Mouse (Mus musculus): Measurements from ENCODE around the gene Cfap61. TPM values are rescaled to one million over a fixed set of nuclear protein-coding genes. Genes with fewer than 3 reads are reported as not detected.
A peak's percentile ranks its signal among the peaks of the same experiment; 100 is the strongest.

Cfap61 gene
- polyA plus RNA-seq, 1 experiment from 2014 or later, result 1.9 TPM

DNA sequence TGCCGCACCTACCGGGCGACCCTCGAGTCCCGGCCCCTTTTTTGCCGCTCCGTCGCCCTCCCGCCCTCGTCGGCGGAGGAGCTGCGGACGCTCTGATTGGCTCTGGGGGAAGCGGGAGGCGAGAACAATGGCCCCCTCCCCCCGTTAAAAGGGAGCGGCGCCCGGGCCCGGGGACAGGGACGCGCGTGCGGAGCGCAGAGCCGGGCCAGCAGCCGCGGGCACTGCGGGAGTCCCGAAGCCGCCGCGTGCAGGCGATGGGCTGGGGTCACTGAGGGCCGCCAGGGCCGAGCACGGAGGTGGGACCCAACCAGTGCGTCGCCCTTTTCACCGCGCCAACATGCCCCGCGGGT, 287.3 kb downstream of the Cfap61 start:
- H3K4me1 ChIP-seq, result peaks cover 71% of the 10 kb centered on the region
- peak; percentile 57 for ATAC-seq (ENCODE audit: low FRiP score, low read depth)
- H3K4me3 ChIP-seq, result peak overlapping the region; percentile 81
- H3K9me3 ChIP-seq, result no peaks in the 10 kb centered on the region
- peak overlapping the region; percentile 98 for H3K27ac ChIP-seq (replicated peaks)
- H3K27me3 ChIP-seq, result peaks cover 62% of the 10 kb centered on the region
- peak overlapping the region; percentile 90 for H3K9ac ChIP-seq (replicated peaks)
- no peaks in the 10 kb centered on the region for H3K36me3 ChIP-seq
- H3K4me2 ChIP-seq (replicated peaks), result peak overlapping the region; percentile 79
- WGBS, result under 1% methylated on average over 35 of the region's 44 CpGs

DNA sequence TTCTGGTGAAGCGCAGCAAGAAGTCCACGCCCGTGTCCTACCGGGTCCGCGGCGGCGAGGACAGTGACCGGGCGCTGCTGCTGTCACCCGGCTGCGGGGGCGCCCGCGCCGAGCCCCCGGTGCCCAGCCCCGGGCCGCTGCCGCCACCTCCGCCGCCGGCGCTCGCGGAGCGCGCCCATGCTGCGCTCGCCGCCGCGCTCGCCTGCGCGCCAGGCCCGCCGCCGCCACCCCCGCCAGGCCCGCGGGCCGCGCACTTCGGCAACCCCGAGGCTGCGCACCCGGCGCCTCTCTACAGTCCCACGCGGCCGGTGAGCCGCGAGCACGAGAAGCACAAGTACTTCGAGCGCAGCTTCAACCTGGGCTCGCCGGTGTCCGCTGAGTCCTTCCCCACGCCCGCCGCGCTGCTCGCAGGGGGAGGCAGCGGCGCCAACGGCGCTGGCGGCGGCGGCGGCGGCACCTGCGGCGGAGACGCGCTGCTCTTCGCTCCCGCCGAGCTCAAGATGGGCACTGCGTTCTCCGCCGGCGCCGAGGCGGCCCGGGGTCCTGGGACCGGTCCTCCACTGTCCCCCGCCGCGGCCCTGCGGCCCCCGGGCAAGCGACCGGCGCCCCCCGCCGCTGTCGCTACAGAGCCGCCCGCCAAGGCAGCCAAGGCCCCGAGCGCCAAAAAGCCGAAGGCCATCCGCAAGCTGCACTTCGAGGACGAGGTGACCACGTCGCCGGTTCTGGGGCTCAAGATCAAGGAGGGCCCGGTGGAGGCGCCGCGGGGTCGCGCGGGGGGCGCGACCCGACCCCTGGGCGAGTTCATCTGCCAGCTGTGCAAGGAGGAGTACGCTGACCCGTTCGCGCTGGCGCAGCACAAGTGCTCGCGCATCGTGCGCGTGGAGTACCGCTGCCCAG, 287.9 kb downstream of the Cfap61 start:
- Histone ChIP-seq H3K27me3 (peaks cover 68% of the 10 kb centered on the region), H3K4me3 (peak overlapping the region; percentile 81), H3K27ac (replicated peaks) (peak overlapping the region; percentile 98), H3K4me2 (replicated peaks) (peak overlapping the region; percentile 79), H3K36me3 (no peaks in the 10 kb centered on the region), H3K9ac (replicated peaks) (peak overlapping the region; percentile 90), H3K4me1 (peaks cover 64% of the 10 kb centered on the region), H3K9me3 (no peaks in the 10 kb centered on the region)
- WGBS, result under 1% methylated on average over 114 of the region's 133 CpGs
- ATAC-seq (ENCODE audit: low FRiP score, low read depth), result peak; percentile 1; the same call in 1 of the 2 replicates

DNA sequence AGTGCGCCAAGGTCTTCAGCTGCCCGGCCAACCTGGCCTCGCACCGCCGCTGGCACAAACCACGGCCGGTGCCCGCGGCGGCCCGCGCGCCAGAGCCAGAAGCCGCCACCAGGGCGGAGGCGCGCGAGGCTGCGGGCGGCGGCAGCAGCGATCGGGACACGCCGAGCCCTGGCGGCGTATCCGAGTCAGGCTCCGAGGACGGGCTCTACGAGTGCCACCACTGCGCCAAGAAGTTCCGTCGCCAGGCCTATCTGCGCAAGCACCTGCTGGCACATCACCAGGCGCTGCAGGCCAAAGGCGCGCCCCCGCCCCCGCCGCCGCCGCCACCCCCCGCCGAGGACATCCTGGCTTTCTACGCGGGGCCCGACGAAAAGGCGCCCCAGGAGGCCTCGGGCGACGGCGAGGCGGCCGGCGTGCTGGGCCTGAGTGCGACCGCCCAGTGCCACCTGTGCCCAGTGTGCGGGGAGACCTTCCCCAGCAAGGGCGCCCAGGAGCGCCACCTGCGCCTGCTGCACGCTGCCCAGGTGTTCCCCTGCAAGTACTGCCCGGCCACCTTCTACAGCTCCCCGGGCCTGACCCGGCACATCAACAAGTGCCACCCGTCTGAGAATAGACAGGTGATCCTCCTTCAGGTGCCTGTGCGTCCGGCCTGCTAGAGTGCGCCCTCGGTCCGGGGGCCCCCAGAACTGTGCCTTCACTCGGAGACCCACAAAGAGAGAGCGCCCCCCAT, 288.8 kb downstream of the Cfap61 start:
- H3K4me1 ChIP-seq, result peaks cover 56% of the 10 kb centered on the region
- peaks cover 72% of the 10 kb centered on the region for H3K27me3 ChIP-seq
- WGBS, result under 1% methylated on average over 72 of the region's 75 CpGs
- no peaks in the 10 kb centered on the region for H3K36me3 ChIP-seq
- H3K9me3 ChIP-seq, result no peaks in the 10 kb centered on the region
- peak overlapping the region; percentile 90 for H3K9ac ChIP-seq (replicated peaks)
- peak overlapping the region; percentile 79 for H3K4me2 ChIP-seq (replicated peaks)
- no peak for ATAC-seq (ENCODE audit: low FRiP score, low read depth)
- H3K27ac ChIP-seq (replicated peaks), result peak overlapping the region; percentile 98
- H3K4me3 ChIP-seq, result peak overlapping the region; percentile 81

DNA sequence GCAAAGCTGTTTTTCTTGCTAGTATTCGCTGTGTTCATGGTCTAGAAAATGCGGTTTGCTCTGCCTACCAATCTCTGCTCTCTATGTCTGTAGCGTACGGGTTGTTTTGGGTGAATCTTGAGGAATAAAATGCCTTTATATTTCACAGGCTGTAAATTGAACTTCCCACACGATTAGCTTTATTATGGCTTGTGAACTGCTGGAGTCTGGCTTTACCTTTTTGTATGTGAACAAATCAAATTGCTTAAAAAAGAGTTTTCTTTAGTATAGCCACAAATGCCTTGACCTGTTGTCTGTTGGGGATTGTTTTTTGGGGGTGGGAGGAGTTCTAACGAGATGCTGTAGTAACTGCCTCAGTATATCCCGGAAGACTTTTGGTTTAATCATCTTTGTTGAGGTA, 289.6 kb downstream of the Cfap61 start:
- peak overlapping the region; percentile 98 for H3K27ac ChIP-seq (replicated peaks)
- H3K4me1 ChIP-seq, result peaks cover 48% of the 10 kb centered on the region

DNA sequence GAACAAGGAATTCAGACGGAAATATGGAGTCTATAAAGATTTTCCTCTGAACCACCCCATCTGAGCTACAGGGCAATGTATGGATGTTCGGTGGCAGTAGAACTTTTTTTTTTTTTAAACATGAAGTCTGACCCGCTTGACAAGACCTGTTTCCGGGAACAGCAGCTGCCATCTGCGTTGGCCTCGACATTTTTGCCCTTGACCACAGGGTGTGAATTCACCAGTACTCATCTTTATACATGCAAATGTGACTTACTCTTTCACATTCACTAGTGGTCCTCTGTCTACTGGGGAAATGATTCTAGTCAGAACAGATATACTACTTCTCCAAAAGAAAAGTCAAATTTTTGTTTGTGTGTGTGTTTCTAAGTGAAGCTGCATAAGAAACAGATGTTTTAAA, 291.2 kb downstream of the Cfap61 start:
- no peak overlapping the region for H3K27ac ChIP-seq (replicated peaks)

More for the DNA sequence above, 289.6 kb downstream of the Cfap61 start:
- no peaks in the 10 kb centered on the region for H3K9me3 ChIP-seq
- peak overlapping the region; percentile 79 for H3K4me2 ChIP-seq (replicated peaks)
- no peak for ATAC-seq (ENCODE audit: low FRiP score, low read depth)
- peak overlapping the region; percentile 81 for H3K4me3 ChIP-seq
- no peaks in the 10 kb centered on the region for H3K36me3 ChIP-seq
- H3K27me3 ChIP-seq, result peaks cover 72% of the 10 kb centered on the region
- peak overlapping the region; percentile 90 for H3K9ac ChIP-seq (replicated peaks)
- WGBS, result 11% methylated on average over 7 of the region's 7 CpGs

DNA sequence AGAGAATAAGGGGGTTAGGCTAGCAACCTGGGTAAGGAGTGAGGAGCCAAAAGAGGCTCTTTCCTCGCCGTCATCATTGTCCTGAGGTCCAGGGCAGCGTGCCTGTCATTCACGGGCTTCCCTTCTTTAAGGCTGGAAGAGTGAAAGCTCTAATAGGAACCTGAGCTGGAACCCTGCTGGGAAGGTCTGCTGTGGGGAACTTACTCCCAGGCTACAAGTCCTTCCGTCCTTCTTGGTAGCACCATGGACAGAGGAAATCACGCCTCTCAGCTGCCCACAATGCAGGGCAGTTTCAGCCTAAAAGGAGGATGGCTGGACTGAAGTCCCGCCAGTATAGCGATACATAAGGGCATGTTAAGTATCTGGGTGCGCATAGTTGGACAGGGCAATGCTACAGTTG, 291.9 kb downstream of the Cfap61 start:
- Histone ChIP-seq H3K36me3 (no peaks in the 10 kb centered on the region), H3K27me3 (peaks cover 67% of the 10 kb centered on the region), H3K4me2 (replicated peaks) (no peak overlapping the region; the same call in 1 of the 2 replicates), H3K4me3 (no peak overlapping the region), H3K4me1 (peaks cover 29% of the 10 kb centered on the region), H3K9me3 (no peaks in the 10 kb centered on the region), H3K9ac (replicated peaks) (no peak overlapping the region), H3K27ac (replicated peaks) (no peak overlapping the region)
- no peak for ATAC-seq (ENCODE audit: low FRiP score, low read depth)
- 2% methylated on average over 9 of the region's 9 CpGs for WGBS

More for the DNA sequence above, 291.2 kb downstream of the Cfap61 start:
- no peaks in the 10 kb centered on the region for H3K36me3 ChIP-seq
- peak overlapping the region; percentile 30 for H3K4me3 ChIP-seq
- peaks cover 71% of the 10 kb centered on the region for H3K27me3 ChIP-seq
- peak overlapping the region; percentile 79 for H3K4me2 ChIP-seq (replicated peaks)
- no peaks in the 10 kb centered on the region for H3K9me3 ChIP-seq
- ATAC-seq (ENCODE audit: low FRiP score, low read depth), result no peak
- H3K4me1 ChIP-seq, result peaks cover 36% of the 10 kb centered on the region
- 3% methylated on average over 6 of the region's 6 CpGs for WGBS
- no peak overlapping the region for H3K9ac ChIP-seq (replicated peaks)

DNA sequence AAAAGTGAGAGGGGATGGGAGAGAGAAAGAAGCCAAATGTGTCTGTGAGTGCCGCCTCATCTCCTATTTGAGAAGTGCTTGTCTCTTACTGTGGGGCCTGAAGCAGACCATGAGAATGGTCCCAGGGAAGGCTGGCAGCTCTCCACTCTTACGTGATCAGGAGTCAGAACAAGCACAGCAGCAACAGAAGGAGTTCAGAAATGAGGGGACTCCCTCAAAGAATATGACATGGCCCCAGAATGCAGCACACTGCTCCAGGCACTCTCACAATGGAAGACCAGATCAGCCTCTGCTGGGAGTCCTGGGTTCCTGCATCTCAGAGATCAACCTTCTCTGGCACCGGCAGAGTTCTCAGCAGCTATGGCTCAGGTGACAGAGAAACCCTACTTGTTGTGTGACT, 293.1 kb downstream of the Cfap61 start:
- Histone ChIP-seq H3K4me3 (no peak overlapping the region), H3K9ac (replicated peaks) (no peak overlapping the region), H3K27ac (replicated peaks) (no peak overlapping the region), H3K4me1 (peaks cover 28% of the 10 kb centered on the region), H3K36me3 (no peaks in the 10 kb centered on the region), H3K9me3 (no peaks in the 10 kb centered on the region), H3K27me3 (peaks cover 63% of the 10 kb centered on the region), H3K4me2 (replicated peaks) (no peak overlapping the region)
- 59% methylated on average over 3 of the region's 3 CpGs for WGBS
- ATAC-seq (ENCODE audit: low FRiP score, low read depth), result no peak

DNA sequence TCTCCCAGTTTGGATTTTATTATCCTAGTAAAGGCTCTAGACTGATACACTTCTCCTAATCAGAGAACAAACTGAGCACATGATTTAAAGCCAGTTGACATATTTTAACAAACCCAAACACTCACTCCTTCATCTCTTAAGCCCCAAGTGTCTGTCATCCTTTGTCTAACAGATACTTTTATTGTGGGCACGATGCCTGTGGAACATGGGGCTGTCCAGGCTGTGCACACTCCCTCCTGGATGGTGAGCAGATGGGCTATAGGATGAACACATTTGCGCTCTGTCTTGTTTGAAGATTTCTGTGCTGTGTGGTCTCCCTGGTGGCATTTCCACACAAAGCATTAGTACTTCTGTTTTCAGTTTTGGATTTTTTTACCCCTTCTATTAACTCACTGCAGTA, 293.9 kb downstream of the Cfap61 start:
- no peaks in the 10 kb centered on the region for H3K36me3 ChIP-seq
- H3K4me2 ChIP-seq (replicated peaks), result no peak overlapping the region

DNA sequence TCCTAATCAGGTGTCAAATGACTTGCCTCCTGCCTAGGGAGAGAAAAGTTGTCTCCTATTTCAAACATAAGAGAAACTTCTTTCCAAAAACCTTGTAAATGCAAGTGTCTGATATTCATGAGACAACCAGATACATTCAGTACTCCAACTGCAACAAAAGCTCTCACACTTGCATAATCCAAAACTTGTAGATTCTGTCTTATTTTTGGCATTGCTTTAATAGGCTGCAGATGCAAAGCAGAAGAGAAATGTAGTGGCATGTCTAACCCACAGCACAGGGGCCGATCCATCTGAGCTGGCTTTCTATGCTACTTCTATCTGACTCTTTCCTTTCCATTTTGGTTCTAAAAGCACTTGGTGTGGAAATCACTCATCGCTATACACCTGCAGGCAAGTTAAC, 296.9 kb downstream of the Cfap61 start:
- Histone ChIP-seq H3K36me3 (no peaks in the 10 kb centered on the region), H3K4me1 (peaks cover 3% of the 10 kb centered on the region; the same call in 1 of the 2 replicates), H3K4me3 (no peak overlapping the region), H3K9me3 (no peaks in the 10 kb centered on the region), H3K27ac (replicated peaks) (no peak overlapping the region), H3K9ac (replicated peaks) (no peak overlapping the region), H3K27me3 (peaks cover 34% of the 10 kb centered on the region), H3K4me2 (replicated peaks) (no peak overlapping the region)
- no peak for ATAC-seq (ENCODE audit: low FRiP score, low read depth)
- 95% methylated on average over 2 of the region's 2 CpGs for WGBS

More for the DNA sequence above, 293.9 kb downstream of the Cfap61 start:
- no peak overlapping the region for H3K27ac ChIP-seq (replicated peaks)
- no peak overlapping the region for H3K9ac ChIP-seq (replicated peaks)
- 62% methylated on average over 2 of the region's 2 CpGs for WGBS
- H3K4me1 ChIP-seq, result peaks cover 26% of the 10 kb centered on the region
- no peak for ATAC-seq (ENCODE audit: low FRiP score, low read depth)
- no peak overlapping the region for H3K4me3 ChIP-seq
- H3K9me3 ChIP-seq, result no peaks in the 10 kb centered on the region
- peaks cover 55% of the 10 kb centered on the region for H3K27me3 ChIP-seq

DNA sequence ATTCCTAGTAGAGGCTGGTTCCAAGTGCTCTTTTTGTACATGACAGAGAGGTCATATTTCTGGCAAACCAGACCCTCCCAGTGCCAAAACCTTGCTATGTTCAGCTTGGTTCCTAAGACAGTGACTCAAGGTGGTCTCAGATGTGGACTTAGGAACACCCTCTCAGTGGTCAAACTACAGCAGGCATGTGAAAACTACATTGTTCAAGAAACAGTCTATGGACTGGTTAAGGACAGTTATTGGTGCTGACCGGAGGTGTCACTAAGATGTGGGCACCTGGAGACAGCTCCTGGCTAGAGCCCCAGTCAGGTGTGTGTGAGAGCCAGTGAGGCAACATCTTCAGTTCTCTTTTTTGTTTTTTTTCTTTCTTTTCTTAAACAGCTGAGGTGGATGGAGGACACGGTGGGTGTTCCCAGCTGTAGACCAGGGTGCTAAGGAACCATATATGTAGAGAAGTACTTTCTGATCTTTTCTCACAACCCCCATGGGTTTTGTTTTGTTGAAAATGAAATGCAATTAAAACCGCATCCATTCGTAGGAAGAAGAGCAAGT, 304.7 kb downstream of the Cfap61 start:
- H3K36me3 ChIP-seq, result 0 out of 2 replicates have a peak, but pooled peaks cover 1% of the 10 kb centered on the region
- H3K9me3 ChIP-seq, result no peaks in the 10 kb centered on the region
- H3K4me2 ChIP-seq (replicated peaks), result no peak overlapping the region
- H3K4me1 ChIP-seq, result no peaks in the 10 kb centered on the region
- H3K4me3 ChIP-seq, result no peak overlapping the region
- H3K27me3 ChIP-seq, result no peaks in the 10 kb centered on the region
- 91% methylated on average over 4 of the region's 4 CpGs for WGBS
- no peak overlapping the region for H3K9ac ChIP-seq (replicated peaks)
- H3K27ac ChIP-seq (replicated peaks), result no peak overlapping the region
- no peak for ATAC-seq (ENCODE audit: low FRiP score, low read depth)

DNA sequence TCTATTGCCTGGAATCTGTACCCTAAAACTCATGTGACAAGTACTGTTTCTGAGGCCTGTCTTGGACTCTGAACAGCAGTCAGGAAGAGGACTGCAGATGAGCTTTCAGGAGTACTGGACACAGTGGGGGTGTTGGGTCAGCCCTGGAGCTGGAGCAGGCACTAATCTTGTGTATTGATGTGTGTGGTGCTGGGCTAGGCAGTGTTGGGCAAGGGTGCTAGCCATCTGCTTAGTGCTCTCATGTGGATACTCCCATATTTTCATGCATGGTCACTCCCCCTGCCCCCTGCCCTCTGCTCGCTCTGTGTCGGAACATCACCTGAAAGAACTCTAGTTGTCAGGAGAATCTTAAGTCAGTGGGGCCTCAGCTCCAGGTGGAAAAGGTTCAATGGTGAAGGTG, 309.5 kb downstream of the Cfap61 start:
- Histone ChIP-seq H3K4me1 (peaks cover 11% of the 10 kb centered on the region), H3K4me3 (no peak overlapping the region), H3K27me3 (peaks cover 5% of the 10 kb centered on the region; the same call in 1 of the 2 replicates), H3K4me2 (replicated peaks) (no peak overlapping the region), H3K36me3 (0 out of 2 replicates have a peak, but pooled peaks cover 6% of the 10 kb centered on the region), H3K9ac (replicated peaks) (no peak overlapping the region), H3K9me3 (no peaks in the 10 kb centered on the region), H3K27ac (replicated peaks) (no peak overlapping the region)
- no peak for ATAC-seq (ENCODE audit: low FRiP score, low read depth)
- WGBS, result 88% methylated on average over 2 of the region's 2 CpGs

DNA sequence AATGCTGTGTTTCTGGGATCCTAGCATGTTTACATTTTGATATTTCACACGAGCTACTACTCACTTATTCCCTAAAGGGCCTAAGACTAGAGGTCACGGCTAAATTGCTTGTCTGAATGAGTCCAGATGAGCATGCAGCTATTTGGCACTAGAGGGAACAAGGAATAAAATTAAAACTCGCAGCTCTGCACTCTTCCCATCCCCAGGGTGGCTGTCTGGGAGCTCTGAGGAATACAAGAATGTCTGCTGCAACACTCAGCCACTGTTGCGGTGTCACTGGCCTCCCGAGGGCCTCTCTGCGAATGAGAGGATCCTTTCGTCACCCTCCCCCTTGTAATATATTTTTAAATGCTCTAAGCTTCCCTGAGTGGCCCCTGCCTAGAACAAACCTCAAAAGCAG, 310.8 kb downstream of the Cfap61 start:
- Histone ChIP-seq H3K4me1 (peaks cover 16% of the 10 kb centered on the region), H3K36me3 (0 out of 2 replicates have a peak, but pooled peaks cover 6% of the 10 kb centered on the region), H3K9ac (replicated peaks) (no peak overlapping the region), H3K4me2 (replicated peaks) (no peak overlapping the region), H3K27ac (replicated peaks) (no peak overlapping the region), H3K4me3 (no peak overlapping the region), H3K9me3 (no peaks in the 10 kb centered on the region), H3K27me3 (peaks cover 5% of the 10 kb centered on the region; the same call in 1 of the 2 replicates)
- no peak for ATAC-seq (ENCODE audit: low FRiP score, low read depth)
- WGBS, result 59% methylated on average over 7 of the region's 7 CpGs
